Mouse (Mus musculus) intestine, postnatal 0 days (tissue): ENCODE measurements around the gene Mpz. TPM values are rescaled to one million over a fixed set of nuclear protein-coding genes. Genes with fewer than 3 reads are reported as not detected.

Source experiments
- ATAC-seq: fragments of 200-750 bp; cut with Nextera tagmentation; 2 replicates; pipeline ENCODE4 v1.8.0; 2017; ENCODE audit warnings: mild to moderate bottlenecking, moderate TSS enrichment, moderate library complexity
- H3K27ac ChIP-seq: fragments of 300-500 bp; sonication (generic); 2 replicates; pipeline ENCODE4 v1.5.1; 2014; ENCODE audit warnings: mild to moderate bottlenecking, low read depth, low read length, moderate library complexity
- H3K27me3 ChIP-seq: fragments of 300-500 bp; sonication (generic); replicated peaks from 2 replicates; pipeline ENCODE4 v1.6.1; 2014; ENCODE audit warnings: low read length, mixed read lengths; ENCODE audit not compliant: control insufficient read depth, insufficient read depth
- H3K36me3 ChIP-seq: fragments of 300-500 bp; sonication (generic); 2 replicates; pipeline ENCODE4 v1.6.1; 2014; ENCODE audit warnings: mild to moderate bottlenecking, moderate library complexity; ENCODE audit not compliant: control insufficient read depth, insufficient read depth
- H3K4me1 ChIP-seq: fragments of 300-500 bp; sonication (generic); replicated peaks from 2 replicates; pipeline ENCODE4 v1.6.1; 2014; ENCODE audit warnings: antibody characterized with exemption, low read length, mixed read lengths; ENCODE audit not compliant: control insufficient read depth, insufficient read depth
- H3K4me2 ChIP-seq: fragments of 300-500 bp; sonication (generic); replicated peaks from 2 replicates; pipeline ENCODE4 v1.6.1; 2014; ENCODE audit warnings: low read depth, mild to moderate bottlenecking, moderate library complexity
- H3K4me3 ChIP-seq: fragments of 300-500 bp; sonication (generic); 2 replicates; pipeline ENCODE4 v1.5.1; 2014; ENCODE audit warnings: low read depth, low read length
- H3K9ac ChIP-seq: fragments of 300-500 bp; sonication (generic); 2 replicates; pipeline ENCODE4 v1.6.1; 2014; ENCODE audit warnings: mild to moderate bottlenecking, low read depth, low read length
- H3K9me3 ChIP-seq: fragments of 300-500 bp; sonication (generic); 2 replicates; pipeline ENCODE4 v1.6.1; 2016; ENCODE audit warnings: mixed run types; ENCODE audit not compliant: control insufficient read depth
- CTCF ChIP-seq: sonication (generic); IDR thresholded peaks from 2 replicates; pipeline ENCODE4 v1.5.1; 2016; ENCODE audit warnings: low read depth, mild to moderate bottlenecking, control low read depth, antibody characterized with exemption, moderate library complexity
- WGBS: fragments of 180-500 bp; shearing (Covaris S2); extraction: QIAGEN DNeasy Blood & Tissue Kit; methylation state at CpG from one replicate; pipeline ENCODE4 v1.1.7; 2014; 5-methylcytosine and 5-hydroxymethylcytosine counted together
- polyA plus RNA-seq: library from polyadenylated mRNA; unstranded; fragments of >200 nt; fragmentation: Nextera tagmentation; extraction: Ambion mirVana; gene quantifications from 2 replicates; pipeline ENCODE4 v1.2.1, GENCODE M21; 2015

The Mpz gene
- polyA plus RNA-seq, 1 experiment from 2014 or later: 1.1 TPM

DNA sequence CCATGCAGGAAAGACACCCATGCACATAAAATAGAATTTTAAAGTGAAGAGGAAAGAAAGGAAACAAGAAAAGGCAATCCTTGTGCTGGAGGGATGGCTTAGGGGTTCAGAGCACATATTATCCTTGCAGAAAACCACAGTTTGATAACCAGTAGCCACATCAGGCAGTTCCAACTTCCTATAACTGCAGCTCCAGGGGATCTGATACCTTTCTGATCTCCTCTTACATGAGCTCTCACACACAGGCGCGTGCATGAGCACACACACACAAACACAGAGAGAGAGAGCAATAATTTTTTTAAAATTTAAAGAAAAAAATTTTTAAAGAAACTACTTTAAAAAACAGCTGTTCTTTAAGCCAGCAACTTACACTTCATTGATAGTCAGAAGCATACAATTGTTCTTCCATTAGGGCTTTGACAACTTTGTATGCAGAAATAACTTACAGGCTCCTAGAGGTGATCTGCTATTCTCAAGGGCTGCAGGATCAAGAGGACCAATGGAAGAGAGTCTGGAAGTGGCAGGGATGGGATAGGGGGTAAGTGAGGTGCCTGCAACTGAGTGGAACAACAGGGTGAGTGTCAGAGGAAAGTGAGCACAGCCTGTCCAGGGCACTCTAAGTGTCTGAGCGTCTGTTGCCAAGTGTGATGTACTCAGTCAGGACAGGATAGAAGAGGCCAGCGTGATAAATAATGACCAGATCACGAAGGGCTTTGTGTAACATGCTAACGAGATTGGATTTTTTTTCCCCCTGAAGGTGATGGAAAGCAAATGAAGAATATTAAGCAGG, 55.4 kb downstream of the Mpz start:
- no peaks in the 10 kb centered on the region for H3K9me3 ChIP-seq
- 79% methylated on average over 6 of the region's 6 CpGs for WGBS
- no peaks in the 10 kb centered on the region for H3K36me3 ChIP-seq
- H3K4me3 ChIP-seq: no peak overlapping the region
- no peak overlapping the region for H3K9ac ChIP-seq
- H3K27me3 ChIP-seq: no peaks in the 10 kb centered on the region
- no peak for ATAC-seq
- no peak overlapping the region for H3K27ac ChIP-seq
- 0 out of 2 replicates have a peak, but pooled peaks cover 3% of the 10 kb centered on the region for H3K4me1 ChIP-seq
- no peak for TF ChIP-seq CTCF
- H3K4me2 ChIP-seq: no peak overlapping the region

DNA sequence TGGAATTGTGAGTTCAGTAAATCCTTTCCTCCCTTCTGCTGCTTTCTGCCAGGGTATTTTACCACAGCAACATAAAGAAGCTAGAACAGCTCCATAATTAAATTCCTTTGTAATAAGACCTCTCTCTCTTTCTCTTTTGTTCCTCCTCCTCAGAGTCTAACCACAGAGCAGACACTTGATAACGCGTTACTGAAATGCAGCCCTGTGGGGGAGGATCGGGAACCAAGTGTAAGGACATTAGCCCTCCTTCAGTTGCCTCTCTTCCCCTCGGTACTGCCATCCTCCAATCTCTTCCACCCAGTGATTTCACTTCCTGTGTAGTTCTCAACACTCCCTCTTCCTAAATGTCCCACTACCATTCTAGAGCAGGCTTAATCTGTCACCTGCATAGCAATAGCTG, 58.9 kb downstream of the Mpz start:
- H3K9me3 ChIP-seq: no peaks in the 10 kb centered on the region
- no peak overlapping the region for H3K27ac ChIP-seq
- H3K4me3 ChIP-seq: no peak overlapping the region
- H3K4me2 ChIP-seq: no peak overlapping the region
- WGBS: 40% methylated on average over 4 of the region's 4 CpGs
- TF ChIP-seq CTCF: no peak
- H3K9ac ChIP-seq: no peak overlapping the region
- 0 out of 2 replicates have a peak, but pooled peaks cover under 1% of the 10 kb centered on the region for H3K4me1 ChIP-seq
- H3K36me3 ChIP-seq: no peaks in the 10 kb centered on the region
- H3K27me3 ChIP-seq: no peaks in the 10 kb centered on the region
- no peak for ATAC-seq

Other genes with a start within 250 kb of the Mpz start
- gene Fcrlb, start 237.8 kb upstream of the Mpz start, polyA plus RNA-seq: 0.12 and 0.20 TPM in 2 replicates
- 0.13 TPM in 1 of 2 replicates, not detected in the other for gene Fcrla, start 223.1 kb upstream of the Mpz start, polyA plus RNA-seq
- 1.8 and 3.1 TPM in 2 replicates for gene Fcgr2b, start 174.2 kb upstream of the Mpz start, polyA plus RNA-seq
- gene Fcgr4, start 131.8 kb upstream of the Mpz start, polyA plus RNA-seq: 2.7 and 3.7 TPM in 2 replicates
- gene Fcgr3, start 85.8 kb upstream of the Mpz start, polyA plus RNA-seq: 13.9 and 15.8 TPM in 2 replicates
- 1.9 and 2.9 TPM in 2 replicates for gene Cfap126, start 36.8 kb upstream of the Mpz start, polyA plus RNA-seq
- gene Sdhc, start 108 bp upstream of the Mpz start, polyA plus RNA-seq: 439 and 453 TPM in 2 replicates
- 29.1 and 29.9 TPM in 2 replicates for gene Pcp4l1, start 45.6 kb downstream of the Mpz start, polyA plus RNA-seq
- 30.9 and 38.9 TPM in 2 replicates for gene Nr1i3, start 63.3 kb downstream of the Mpz start, polyA plus RNA-seq
- gene Tomm40l, start 71.8 kb downstream of the Mpz start, polyA plus RNA-seq: 14.7 and 16.5 TPM in 2 replicates
- 9.2 and 14.1 TPM in 2 replicates for gene Apoa2, start 74.3 kb downstream of the Mpz start, polyA plus RNA-seq
- gene Fcer1g, start 83.7 kb downstream of the Mpz start, polyA plus RNA-seq: 47.7 and 54.0 TPM in 2 replicates
- 2.0 and 2.8 TPM in 2 replicates for gene Adamts4, start 99.7 kb downstream of the Mpz start, polyA plus RNA-seq
- 249 and 255 TPM in 2 replicates for gene Ndufs2, start 100.7 kb downstream of the Mpz start, polyA plus RNA-seq
- 27.0 and 27.4 TPM in 2 replicates for gene B4galt3, start 119.6 kb downstream of the Mpz start, polyA plus RNA-seq
- gene Ppox, start 130.5 kb downstream of the Mpz start, polyA plus RNA-seq: 11.4 and 12.8 TPM in 2 replicates
- gene Usp21, start 137.3 kb downstream of the Mpz start, polyA plus RNA-seq: 20.4 and 21.7 TPM in 2 replicates
- 117 TPM in 2 replicates for gene Ufc1, start 144.3 kb downstream of the Mpz start, polyA plus RNA-seq
- 28.1 and 29.9 TPM in 2 replicates for gene Dedd, start 178.4 kb downstream of the Mpz start, polyA plus RNA-seq
- 60.1 and 66.5 TPM in 2 replicates for gene Nit1, start 194.9 kb downstream of the Mpz start, polyA plus RNA-seq
- gene Pfdn2, start 195.0 kb downstream of the Mpz start, polyA plus RNA-seq: 69.5 and 73.1 TPM in 2 replicates
- 0.48 and 0.82 TPM in 2 replicates for gene Klhdc9, start 210.1 kb downstream of the Mpz start, polyA plus RNA-seq
- 0.38 and 0.48 TPM in 2 replicates for gene Nectin4, start 219.4 kb downstream of the Mpz start, polyA plus RNA-seq
- 1.3 TPM in 2 replicates for gene Arhgap30, start 238.2 kb downstream of the Mpz start, polyA plus RNA-seq